Mouse (Mus musculus) MEL (cell line): ENCODE measurements at regions not wholly inside any gene's neighbourhood (a gene's known extent, or its start where the extent isn't known, plus 50 kb on each side); places are given as distances from the start of the nearest gene placed in this dataset.
A peak's percentile ranks its signal among the peaks of the same experiment; 100 is the strongest.

Experiments used
- CTCF ChIP-seq, 3 experiments: IDR thresholded peaks in 2 of 3; conservative IDR thresholded peaks in 1 of 3; 2 replicates each; pipeline ENCODE4 v1.5.1; 2011 to 2012; ENCODE audit warnings: low read length in 3 of 3, low read depth in 2 of 3, mild to moderate bottlenecking in 2 of 3, improper control_type of control experiment in 1 of 3, inconsistent platforms in 1 of 3, mixed read lengths in 1 of 3, moderate library complexity in 1 of 3; ENCODE audit not compliant: control insufficient read depth in 1 of 3, insufficient read depth in 1 of 3, poor library complexity in 1 of 3, severe bottlenecking in 1 of 3
- E2F4 ChIP-seq: IDR thresholded peaks from 2 replicates; pipeline ENCODE4 v1.6.1; 2011; ENCODE audit warnings: low read depth, low read length, improper control_type of control experiment, borderline replicate concordance
- EP300 ChIP-seq, 2 experiments: IDR thresholded peaks; 2 replicates each; pipeline ENCODE4 v1.6.1; 2011; ENCODE audit warnings: improper control_type of control experiment in 2 of 2, low read length in 2 of 2, low read depth in 1 of 2, mild to moderate bottlenecking in 1 of 2
- GATA1 ChIP-seq: IDR thresholded peaks from 2 replicates; pipeline ENCODE4 v1.6.1; 2011; ENCODE audit warnings: low read depth, low read length, improper control_type of control experiment
- HCFC1 ChIP-seq: IDR thresholded peaks from 2 replicates; pipeline ENCODE4 v1.6.1; 2012; ENCODE audit warnings: low read depth, mild to moderate bottlenecking, inconsistent platforms, low read length, improper control_type of control experiment, moderate library complexity
- KAT2A ChIP-seq: conservative IDR thresholded peaks from 2 replicates; pipeline ENCODE4 v1.6.1; 2012; ENCODE audit warnings: low read depth, low read length, improper control_type of control experiment, inconsistent platforms
- MAFK ChIP-seq: IDR thresholded peaks from 2 replicates; pipeline ENCODE4 v1.6.1; 2011; ENCODE audit warnings: low read depth, mild to moderate bottlenecking, low read length, improper control_type of control experiment, borderline replicate concordance
- MAX ChIP-seq: IDR thresholded peaks from 2 replicates; pipeline ENCODE4 v1.6.1; 2011; ENCODE audit warnings: low read length, improper control_type of control experiment
- POLR2A ChIP-seq, 2 experiments: IDR thresholded peaks; 2 replicates each; pipeline ENCODE4 v1.6.1; 2011 to 2012; ENCODE audit warnings: low read length in 2 of 2, mild to moderate bottlenecking in 2 of 2, control low read depth in 1 of 2, improper control_type of control experiment in 1 of 2, low read depth in 1 of 2, moderate library complexity in 1 of 2; ENCODE audit not compliant: control insufficient read depth in 1 of 2, insufficient read depth in 1 of 2, poor library complexity in 1 of 2
- ZKSCAN1 ChIP-seq: IDR thresholded peaks from 2 replicates; pipeline ENCODE4 v1.6.1; 2012; ENCODE audit warnings: low read depth, mild to moderate bottlenecking, inconsistent platforms, low read length, improper control_type of control experiment, moderate library complexity
- ZNF384 ChIP-seq: IDR thresholded peaks from 2 replicates; pipeline ENCODE4 v1.6.1; 2012; ENCODE audit warnings: low read depth, mild to moderate bottlenecking, inconsistent platforms, low read length, improper control_type of control experiment

DNA sequence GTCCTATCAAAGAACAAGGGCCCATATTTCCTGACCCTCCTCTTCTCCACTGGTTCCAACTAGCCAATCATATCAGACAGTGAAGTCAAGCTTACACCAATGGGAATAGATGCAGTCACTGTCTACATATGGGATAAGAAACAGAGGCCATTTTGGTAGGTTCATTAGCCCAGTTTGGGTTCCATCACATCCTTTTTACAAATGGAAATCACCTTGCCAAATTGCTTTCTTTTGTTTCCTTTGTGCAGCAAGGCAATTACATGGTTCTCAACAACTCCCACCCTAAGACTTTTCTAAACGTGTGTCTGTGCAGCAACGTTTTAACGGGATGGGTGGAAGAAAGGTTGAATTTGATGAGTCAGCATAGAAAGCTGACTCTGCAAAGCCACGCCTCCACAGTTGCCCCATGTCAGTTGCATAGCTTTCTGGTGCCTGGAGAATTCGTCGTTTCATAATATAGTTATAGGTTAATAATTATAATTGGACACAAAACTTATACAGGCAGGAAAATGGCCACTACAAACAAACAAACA lies 177.3 kb downstream of the Basp1 start:
- TF ChIP-seq CTCF (IDR thresholded peaks at IDR 0.05 in 2 of 3, conservative IDR thresholded peaks at IDR 0.05 in 1 of 3; ENCODE audit: control insufficient read depth in 1 of 3, insufficient read depth in 1 of 3, low read depth in 2 of 3, low read length in 3 of 3, poor library complexity in 1 of 3, severe bottlenecking in 1 of 3) (no peak), KAT2A (no peak), GATA1 (no peak), E2F4 (no peak), ZKSCAN1 (no peak), HCFC1 (no peak), POLR2A (IDR thresholded peaks at IDR 0.05; ENCODE audit: control insufficient read depth in 1 of 2, insufficient read depth in 1 of 2, low read depth in 1 of 2, low read length in 2 of 2, poor library complexity in 1 of 2) (no peak), MAX (no peak), EP300 (IDR thresholded peaks at IDR 0.05; ENCODE audit: low read depth in 1 of 2, low read length in 2 of 2) (no peak), MAFK (peak; percentile 52; the same call in 1 of the 2 replicates), ZNF384 (no peak)
